Mouse (Mus musculus) stomach, postnatal 0 days (tissue): ENCODE measurements at regions not wholly inside any gene's neighbourhood (a gene's known extent, or its start where the extent isn't known, plus 50 kb on each side); places are given as distances from the start of the nearest gene placed in this dataset.

Source experiments
- CTCF ChIP-seq: IDR thresholded peaks from 2 replicates; pipeline ENCODE4 v1.5.1; 2016; ENCODE audit warnings: antibody characterized with exemption, low read depth, mild to moderate bottlenecking, moderate library complexity
- EP300 ChIP-seq: optimal IDR thresholded peaks from 2 replicates; pipeline ENCODE3; 2016; ENCODE audit warnings: antibody characterized with exemption

DNA sequence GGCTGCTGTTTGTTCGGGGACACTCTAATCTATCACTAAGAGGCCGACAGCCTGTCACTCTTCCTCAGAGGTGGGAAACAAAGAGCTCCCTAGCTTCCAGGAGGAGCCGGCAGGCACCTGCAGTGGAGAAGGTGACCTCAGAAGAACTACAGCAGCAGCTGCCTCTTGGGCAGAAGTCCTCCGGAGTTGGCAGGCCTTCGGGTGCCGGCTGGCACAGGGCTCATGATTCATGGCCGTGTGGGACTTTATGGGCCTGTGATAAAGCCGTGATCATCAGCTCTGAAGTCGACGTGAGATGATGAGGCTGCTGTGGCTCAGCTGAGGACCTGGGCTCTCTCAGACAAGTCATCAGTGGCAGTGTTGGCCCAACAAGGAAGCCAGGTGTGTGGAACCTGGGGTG is 208.9 kb upstream of the Lrfn2 start:
- TF ChIP-seq EP300 (no peak), CTCF (no peak)
